Mouse (Mus musculus) liver, embryonic 14.5 days (tissue): ENCODE data around the gene Pcnp. TPM values are rescaled to one million over a fixed set of nuclear protein-coding genes. Genes with fewer than 3 reads are reported as not detected.
"Not testable (repeated sequence)": the region's sequence is repeated elsewhere in the genome, so short reads cannot be mapped to it uniquely, and the experiment has no call there.

Experiments used
- ATAC-seq: fragments of 200-750 bp; cut with Nextera tagmentation; 2 replicates; pipeline ENCODE4 v1.8.0; 2017; ENCODE audit warnings: moderate number of reproducible peaks, mild to moderate bottlenecking, moderate library complexity; ENCODE audit not compliant: insufficient read depth
- DNase-seq, 3 experiments: peaks; one replicate each; pipeline ENCODE4 v3.0.0-alpha.2; 2012 to 2013; ENCODE audit warnings: low read depth in 3 of 3, low spot score in 3 of 3
- H3K27ac ChIP-seq: fragments of 300-500 bp; sonication (generic); 2 replicates; pipeline ENCODE4 v1.5.1; 2014; ENCODE audit warnings: moderate library complexity, mild to moderate bottlenecking, control low read depth, inconsistent platforms
- H3K27me3 ChIP-seq: fragments of 300-500 bp; sonication (generic); 2 replicates; pipeline ENCODE4 v1.6.1; 2014; ENCODE audit warnings: mild to moderate bottlenecking, low read length, moderate library complexity; ENCODE audit not compliant: control insufficient read depth, insufficient read depth
- H3K36me3 ChIP-seq: fragments of 300-500 bp; sonication (generic); replicated peaks from 2 replicates; pipeline ENCODE4 v1.6.1; 2014; ENCODE audit warnings: low read depth; ENCODE audit not compliant: control insufficient read depth, insufficient read depth
- H3K4me1 ChIP-seq, 2 experiments: fragments of 200-500 bp in 1 of 2; fragments of 300-500 bp in 1 of 2; sonication (generic) in 1 of 2; replicated peaks; 2 replicates each; pipeline ENCODE4 v1.6.1; 2012 to 2014; ENCODE audit warnings: antibody characterized with exemption in 1 of 2, inconsistent platforms in 1 of 2, low read length in 1 of 2; ENCODE audit not compliant: control insufficient read depth in 2 of 2, insufficient read depth in 2 of 2
- H3K4me2 ChIP-seq: fragments of 300-500 bp; sonication (generic); 2 replicates; pipeline ENCODE4 v1.6.1; 2014; ENCODE audit warnings: low read depth, mild to moderate bottlenecking, control low read depth, moderate library complexity
- H3K4me3 ChIP-seq, 2 experiments: fragments of 200-500 bp in 1 of 2; fragments of 300-500 bp in 1 of 2; sonication (generic) in 1 of 2; 2 replicates each; pipeline ENCODE4 v1.5.1; 2012 to 2014; ENCODE audit warnings: low read depth in 2 of 2, low read length in 2 of 2, mild to moderate bottlenecking in 2 of 2, control low read depth in 1 of 2, inconsistent platforms in 1 of 2, moderate library complexity in 1 of 2; ENCODE audit not compliant: insufficient read depth in 1 of 2
- H3K9ac ChIP-seq: fragments of 300-500 bp; sonication (generic); replicated peaks from 2 replicates; pipeline ENCODE4 v1.6.1; 2014; ENCODE audit warnings: mild to moderate bottlenecking, control low read depth, moderate library complexity
- H3K9me3 ChIP-seq: fragments of 300-500 bp; sonication (generic); 2 replicates; pipeline ENCODE4 v1.6.1; 2016; ENCODE audit warnings: low read length, mixed read lengths; ENCODE audit not compliant: control insufficient read depth
- CTCF ChIP-seq: IDR thresholded peaks from 2 replicates; pipeline ENCODE4 v1.5.1; 2016; ENCODE audit warnings: antibody characterized with exemption, low read depth, control low read depth
- EP300 ChIP-seq: IDR thresholded peaks from 2 replicates; pipeline ENCODE4 v1.6.1; 2016; ENCODE audit warnings: antibody characterized with exemption, low read depth
- WGBS: fragments of 180-500 bp; shearing (Covaris S2); extraction: QIAGEN DNeasy Blood & Tissue Kit; methylation state at CpG from one replicate; pipeline ENCODE4 v1.1.7; 2014; ENCODE audit not compliant: insufficient replicate concordance; 5-methylcytosine and 5-hydroxymethylcytosine counted together
- polyA plus RNA-seq, 2 experiments: library from polyadenylated mRNA; depleted of rRNA in 1 of 2; stranded (reverse) in 1 of 2; unstranded in 1 of 2; fragments of >200 nt; fragmentation: Nextera tagmentation in 1 of 2; extraction: Ambion mirVana in 1 of 2; gene quantifications; 2 replicates each; pipeline versions ENCODE4 v1.2.1 to v1.2.3; 2012 to 2014

Pcnp gene
- polyA plus RNA-seq, 2 experiments, result 33.6 to 102 TPM

GRCm38 (mm10) chr16:56074122-56074521 is 44.6 kb upstream of the Pcnp start:
- Histone ChIP-seq H3K4me1 (peaks cover 50 to 54% of the 10 kb centered on the region in 2 experiments), H3K36me3 (peaks cover 3% of the 10 kb centered on the region), H3K4me2 (peak overlapping the region; percentile 88), H3K27me3 (no peaks in the 10 kb centered on the region), H3K27ac (peak overlapping the region; percentile 93), H3K4me3 (no peak overlapping the region), H3K9ac (peak overlapping the region; percentile 95), H3K9me3 (no peaks in the 10 kb centered on the region)
- peak; percentile 12; the same call in 1 of the 2 replicates for ATAC-seq
- TF ChIP-seq EP300, result 0 out of 2 replicates have a peak, but pooled peaks have one; percentile 22
- TF ChIP-seq CTCF, result no peak
- DNase-seq, result no peak
- 40% methylated on average over 1 of the region's 1 CpGs for WGBS

- peak overlapping the region; percentile 23; the same call in 1 of the 2 replicates for H3K4me2 ChIP-seq
- not testable (repeated sequence) for H3K36me3 ChIP-seq, H3K9me3 ChIP-seq, DNase-seq, H3K9ac ChIP-seq, H3K27me3 ChIP-seq, ATAC-seq, H3K4me3 ChIP-seq
- peaks cover 58 to 61% of the 10 kb centered on the region in 2 experiments for H3K4me1 ChIP-seq
- 87% methylated on average over 6 of the region's 6 CpGs for WGBS
- peak overlapping the region; percentile 92 for H3K27ac ChIP-seq
Measured at GRCm38 (mm10) chr16:56073150-56073549, 43.6 kb upstream of the Pcnp start.

DNA sequence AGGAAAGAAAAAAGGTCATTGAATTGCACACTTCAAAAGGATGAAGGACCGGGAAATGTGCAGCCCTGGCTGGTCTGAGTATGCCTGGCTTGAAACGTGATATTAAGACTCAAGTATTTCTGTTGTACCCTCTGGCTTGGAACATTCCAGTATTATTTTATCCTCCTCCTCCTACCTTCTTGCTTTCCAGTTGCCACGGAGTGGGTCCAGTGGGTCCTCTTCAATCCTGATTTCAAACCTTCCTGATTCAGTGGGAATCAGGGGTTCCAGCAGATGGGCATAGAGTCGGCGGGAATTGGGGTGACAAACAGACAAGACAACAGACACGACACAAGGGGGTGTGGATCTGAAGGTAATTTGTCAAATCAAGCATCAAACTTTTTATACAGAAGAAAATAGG is 43.0 kb upstream of the Pcnp start:
- 69% methylated on average over 6 of the region's 6 CpGs for WGBS
- H3K9ac ChIP-seq, result peak overlapping the region; percentile 43
- no peaks in the 10 kb centered on the region for H3K36me3 ChIP-seq
- H3K4me1 ChIP-seq, result peaks cover 64 to 66% of the 10 kb centered on the region in 2 experiments
- no peaks in the 10 kb centered on the region for H3K9me3 ChIP-seq
- H3K4me3 ChIP-seq, result no peak overlapping the region
- DNase-seq (no peak), ATAC-seq (no peak)
- no peak for TF ChIP-seq EP300
- no peak for TF ChIP-seq CTCF
- peak overlapping the region; percentile 68 for H3K4me2 ChIP-seq
- H3K27me3 ChIP-seq, result no peaks in the 10 kb centered on the region
- H3K27ac ChIP-seq, result peak overlapping the region; percentile 92

DNA sequence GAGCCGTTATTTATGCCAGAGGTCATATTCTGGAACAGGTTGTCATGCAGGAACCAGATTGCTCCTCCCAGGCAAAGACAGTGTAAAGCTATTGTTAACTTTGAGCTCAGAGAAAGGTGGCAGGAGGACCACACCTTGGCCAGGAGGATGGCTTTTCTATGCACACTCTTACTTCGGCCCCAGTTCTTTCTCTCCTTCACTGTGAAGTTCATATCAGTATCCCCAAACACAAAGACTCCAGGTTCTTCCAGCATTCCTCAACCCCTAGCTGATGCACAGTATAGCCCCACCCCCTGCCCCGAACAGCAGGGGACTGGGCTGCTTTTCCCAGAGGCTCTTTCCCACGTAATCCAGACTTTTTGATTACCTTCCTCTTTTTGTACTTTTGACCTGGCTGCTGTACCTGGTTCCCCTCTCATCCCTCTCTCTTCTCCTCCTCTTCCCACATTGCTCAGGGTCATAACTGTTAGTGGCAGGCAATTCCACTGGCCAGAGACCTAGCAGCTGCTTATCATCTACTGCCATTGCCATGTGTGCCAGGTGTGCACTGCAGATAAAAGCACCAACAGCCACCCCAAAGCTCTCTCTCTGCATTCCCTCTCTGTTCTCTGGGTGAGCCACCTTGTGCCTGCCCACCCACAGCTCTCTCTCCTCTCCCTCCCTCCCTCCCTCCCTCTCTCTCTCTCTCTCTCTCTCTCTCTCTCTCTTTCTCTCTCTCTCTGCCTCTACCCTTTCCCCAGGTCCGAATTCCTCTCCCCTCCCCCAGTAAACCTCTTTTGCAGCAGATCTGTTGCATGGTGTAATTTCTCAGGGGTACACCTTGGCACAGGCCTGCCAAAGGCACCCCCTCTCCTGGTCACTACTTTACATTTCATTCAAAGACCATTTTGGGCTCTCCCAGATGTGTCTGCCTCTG is 42.0 kb upstream of the Pcnp start:
- 14% methylated on average over 5 of the region's 5 CpGs for WGBS
- Histone ChIP-seq H3K4me1 (peaks cover 60 to 62% of the 10 kb centered on the region in 2 experiments), H3K27me3 (no peaks in the 10 kb centered on the region)

GRCm38 (mm10) chr16:56068523-56069070 is 39.1 kb upstream of the Pcnp start:
- no peaks in the 10 kb centered on the region for H3K36me3 ChIP-seq
- H3K9ac ChIP-seq, result no peak overlapping the region
- no peaks in the 10 kb centered on the region for H3K27me3 ChIP-seq
- WGBS, result 79% methylated on average over 6 of the region's 6 CpGs
- H3K9me3 ChIP-seq, result no peaks in the 10 kb centered on the region
- no peak overlapping the region for H3K4me3 ChIP-seq
- TF ChIP-seq EP300 (no peak), CTCF (no peak)
- H3K4me2 ChIP-seq, result no peak overlapping the region
- no peak for DNase-seq
- ATAC-seq, result no peak
- H3K4me1 ChIP-seq, result peaks cover 45% of the 10 kb centered on the region in 2 experiments
- H3K27ac ChIP-seq, result no peak overlapping the region; the same call in 1 of the 2 replicates

More for the DNA sequence above, 42.0 kb upstream of the Pcnp start:
- TF ChIP-seq CTCF (peak; percentile 26; the same call in 1 of the 2 replicates), EP300 (peak; percentile 98)
- Histone ChIP-seq H3K36me3 (no peaks in the 10 kb centered on the region), H3K4me3 (peak overlapping the region; percentile 31 to 41), H3K9me3 (no peaks in the 10 kb centered on the region), H3K4me2 (peak overlapping the region; percentile 68), H3K9ac (peak overlapping the region; percentile 76), H3K27ac (peak overlapping the region; percentile 92)
- peak; percentile 92 to 93 (median 93) for DNase-seq
- peak; percentile 89 for ATAC-seq
